Mouse (Mus musculus): ENCODE measurements around the gene Pla2g15.

The Pla2g15 gene

DNA sequence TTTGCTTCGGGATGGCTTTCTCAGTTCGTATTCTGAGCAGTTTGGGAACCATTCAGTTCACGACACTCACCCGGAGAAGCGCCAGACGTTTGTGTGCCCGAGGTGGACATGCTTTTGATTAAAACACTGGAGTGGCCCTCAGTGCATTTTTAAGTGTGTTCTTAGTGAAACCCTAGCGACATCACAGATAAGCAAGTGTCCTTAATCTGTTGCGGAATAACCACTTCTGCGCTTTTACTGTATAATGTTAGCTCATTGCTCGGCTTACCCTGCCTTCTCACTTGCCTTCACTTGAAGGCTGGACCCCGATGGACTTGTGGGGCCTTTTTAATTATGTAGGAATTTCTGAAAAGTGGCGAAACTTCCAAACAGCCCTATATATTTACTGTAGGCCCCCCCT lies 61.2 kb downstream of the Pla2g15 start:
- Histone ChIP-seq H3K27me3 (ENCODE audit: insufficient read depth, low read length) (no peaks in the 10 kb centered on the region), H3K36me3 (ENCODE audit: insufficient read depth, low read length) (peaks cover 65% of the 10 kb centered on the region), H3K4me1 (replicated peaks; ENCODE audit: low read depth, low read length) (peaks cover 48% of the 10 kb centered on the region), H3K4me3 (replicated peaks; ENCODE audit: low read length) (peak overlapping the region; percentile 95), H3K9me3 (ENCODE audit: low read length) (no peaks in the 10 kb centered on the region)
- no peak for TF ChIP-seq NANOG (IDR thresholded peaks at IDR 0.05; ENCODE audit: borderline replicate concordance, low read length)
- TF ChIP-seq POU5F1 (IDR thresholded peaks at IDR 0.05; ENCODE audit: borderline replicate concordance, low read length) = no peak
- TF ChIP-seq CTCF (conservative IDR thresholded peaks at IDR 0.05; ENCODE audit: low read length) = no peak

GRCm38 (mm10) chr8:106213959-106214358 lies 63.8 kb downstream of the Pla2g15 start:
- peaks cover 44% of the 10 kb centered on the region for H3K4me1 ChIP-seq (replicated peaks; ENCODE audit: low read depth, low read length)
- H3K36me3 ChIP-seq (ENCODE audit: insufficient read depth, low read length) = peaks cover 71% of the 10 kb centered on the region
- no peaks in the 10 kb centered on the region for H3K9me3 ChIP-seq (ENCODE audit: low read length)
- TF ChIP-seq CTCF (conservative IDR thresholded peaks at IDR 0.05; ENCODE audit: low read length) = no peak
- no peaks in the 10 kb centered on the region for H3K27me3 ChIP-seq (ENCODE audit: insufficient read depth, low read length)
- H3K4me3 ChIP-seq (replicated peaks; ENCODE audit: low read length) = no peak overlapping the region

Data from E14TG2a.4 (cell line).